Mouse (Mus musculus) cerebellum, postnatal 10 days (tissue): ENCODE data around the gene Acot6.

Experiments used
- DNase-seq, 2 experiments: peaks; one replicate each; pipeline ENCODE4 v3.0.0; 2021; ENCODE audit warnings: mixed read lengths in 2 of 2

Gene Acot6

GRCm38 (mm10) chr12:84153414-84153813 lies 53.0 kb downstream of the Acot6 start:
- peak in 1 of 2 experiments; percentile 34 for DNase-seq

- peak; percentile 96 to 97 for DNase-seq
These were observed 54.5 kb downstream of the Acot6 start for GRCm38 (mm10) chr12:84154786-84155522.

- peak; percentile 63 to 68 for DNase-seq
These were observed 55.0 kb downstream of the Acot6 start for GRCm38 (mm10) chr12:84155523-84155871.

GRCm38 (mm10) chr12:84156210-84156609 lies 55.8 kb downstream of the Acot6 start:
- peak in 1 of 2 experiments; percentile 26 for DNase-seq

GRCm38 (mm10) chr12:84158156-84158555 lies 57.7 kb downstream of the Acot6 start:
- DNase-seq, result no peak

GRCm38 (mm10) chr12:84160491-84160890 lies 60.0 kb downstream of the Acot6 start:
- no peak for DNase-seq
